Mouse (Mus musculus) lung, postnatal 0 days (tissue): ENCODE measurements at regions not wholly inside any gene's neighbourhood (a gene's known extent, or its start where the extent isn't known, plus 50 kb on each side); places are given as distances from the start of the nearest gene placed in this dataset.

Experiments
- CTCF ChIP-seq: IDR thresholded peaks from 2 replicates; pipeline ENCODE4 v1.5.1; 2016; ENCODE audit warnings: antibody characterized with exemption, mild to moderate bottlenecking
- EP300 ChIP-seq: IDR thresholded peaks from 2 replicates; pipeline ENCODE4 v1.6.1; 2016; ENCODE audit warnings: antibody characterized with exemption, mild to moderate bottlenecking, control low read depth

DNA sequence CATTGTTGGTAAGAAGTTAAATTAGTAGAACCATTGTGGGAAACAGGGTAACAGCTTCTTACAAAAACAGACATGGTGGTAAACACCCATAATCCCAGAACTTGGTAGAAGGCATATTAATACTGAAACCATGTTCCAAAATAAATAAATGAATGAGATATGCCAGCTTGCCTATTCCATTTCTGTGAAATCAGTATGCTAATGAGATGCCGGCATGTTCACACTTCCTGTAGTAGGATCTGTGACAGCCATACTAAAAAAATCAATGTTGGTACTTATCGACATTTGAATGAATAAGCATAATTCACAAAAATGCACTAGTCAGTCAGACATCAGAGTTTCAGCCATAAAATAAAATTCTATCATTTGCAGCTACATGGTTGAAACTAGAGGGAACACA, 559.7 kb upstream of the Atp2b1 start:
- TF ChIP-seq CTCF (no peak), EP300 (no peak)
